ENCODE assay signal across 8 mouse cellular contexts in the genomic region with DNA sequence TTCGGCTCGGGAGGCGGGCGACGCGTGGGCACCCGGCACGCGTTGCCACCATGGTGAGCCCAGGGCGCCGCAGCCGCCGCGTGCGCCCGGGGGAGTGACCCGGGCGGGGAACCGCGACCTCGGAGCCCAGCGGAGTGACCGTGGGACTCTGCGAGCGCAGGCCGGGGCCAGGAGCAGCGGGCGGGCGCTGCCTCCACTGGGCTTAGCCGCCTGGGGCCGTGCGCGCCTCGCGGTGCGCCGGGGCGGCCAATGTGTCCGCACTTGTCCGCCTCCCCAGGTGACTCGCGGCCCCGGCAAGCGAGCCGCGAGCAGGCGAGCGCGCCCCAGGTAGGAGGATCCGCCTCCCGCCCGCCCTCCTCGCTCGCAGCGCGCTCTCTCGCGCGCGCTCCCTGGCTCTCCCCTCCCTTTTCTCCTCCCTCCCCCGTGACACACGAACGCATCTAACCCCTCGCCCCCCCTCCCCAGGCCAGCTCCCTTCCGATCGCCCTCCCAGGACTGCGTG. TPM values are rescaled to one million over a fixed set of nuclear protein-coding genes. Genes with fewer than 3 reads are reported as not detected.
DNase-seq lines count a peak whose midpoint lies in the region; ATAC-seq lines count a peak whose summit lies in the region.

No protein-coding gene starts in this region.

- H3K27me3 ChIP-seq in heart, embryonic 10.5 days (ENCODE audit: insufficient read depth, poor library complexity, severe bottlenecking) = peaks cover 95% of the 10 kb centered on the region
- peaks cover 54% of the 10 kb centered on the region for H3K27me3 ChIP-seq in hindbrain, embryonic 15.5 days
- H3K27me3 ChIP-seq in midbrain, embryonic 10.5 days (ENCODE audit: low read depth, poor library complexity, severe bottlenecking) = peaks cover 98% of the 10 kb centered on the region

- H3K9ac ChIP-seq in hindbrain, embryonic 15.5 days = peak overlapping the region; percentile 62

- H3K27ac ChIP-seq in heart, embryonic 10.5 days = no peak overlapping the region; the same call in 1 of the 2 replicates
- peak overlapping the region; percentile 50 for H3K27ac ChIP-seq in hindbrain, embryonic 15.5 days (replicated peaks)
- peak overlapping the region; percentile 86 for H3K27ac ChIP-seq in midbrain, embryonic 10.5 days (replicated peaks)

- H3K36me3 ChIP-seq in heart, embryonic 10.5 days = no peaks in the 10 kb centered on the region
- no peaks in the 10 kb centered on the region for H3K36me3 ChIP-seq in hindbrain, embryonic 15.5 days
- H3K36me3 ChIP-seq in midbrain, embryonic 10.5 days = no peaks in the 10 kb centered on the region

- H3K4me3 ChIP-seq in heart, embryonic 10.5 days = peak overlapping the region; percentile 63
- H3K4me3 ChIP-seq in hindbrain, embryonic 15.5 days = peak overlapping the region; percentile 70
- H3K4me3 ChIP-seq in midbrain, embryonic 10.5 days = peak overlapping the region; percentile 69

- peak overlapping the region; percentile 98 for H3K4me2 ChIP-seq in hindbrain, embryonic 15.5 days

- ATAC-seq in hindbrain, embryonic 15.5 days (ENCODE audit: low FRiP score, low read depth) = no peak

- intact Hi-C loops in heart, postnatal 36 days (cut with DNase I) = loop anchor here (5.0 kb wide), 2 partner anchors 194 to 429 kb away; no protein-coding TSS in a partner anchor
- intact Hi-C loops in left cerebral cortex, postnatal 36 days (cut with DNase I) = loop anchor here (5.0 kb wide), 4 partner anchors 84 to 429 kb away; no protein-coding TSS in a partner anchor

- DNase-seq in heart, embryonic 10.5 days (ENCODE audit: low spot score) = no peak
- no peak for DNase-seq in heart, postnatal 36 days
- DNase-seq in R1 (ENCODE audit: low read depth, low spot score) = peak; percentile 53
- DNase-seq in midbrain, embryonic 10.5 days (ENCODE audit: low spot score) = no peak
- DNase-seq in left cerebral cortex, postnatal 36 days (ENCODE audit: low spot score in 2 of 2) = no peak
- no peak for DNase-seq in gastrocnemius, adult 8-10 months (ENCODE audit: low spot score in 2 of 2)
- no peak for DNase-seq in layer of hippocampus, adult 8-10 months (ENCODE audit: low spot score in 2 of 2)

- H3K9me3 ChIP-seq in heart, embryonic 10.5 days = no peaks in the 10 kb centered on the region
- no peaks in the 10 kb centered on the region for H3K9me3 ChIP-seq in hindbrain, embryonic 15.5 days
- H3K9me3 ChIP-seq in midbrain, embryonic 10.5 days (replicated peaks) = no peaks in the 10 kb centered on the region

- WGBS in heart, embryonic 10.5 days = under 1% methylated on average over 51 of the region's 67 CpGs
- WGBS in hindbrain, embryonic 15.5 days = under 1% methylated on average over 60 of the region's 67 CpGs
- under 1% methylated on average over 62 of the region's 67 CpGs for WGBS in midbrain, embryonic 10.5 days

- H3K4me1 ChIP-seq in heart, embryonic 10.5 days = peaks cover 45% of the 10 kb centered on the region
- H3K4me1 ChIP-seq in hindbrain, embryonic 15.5 days (replicated peaks) = peaks cover 53% of the 10 kb centered on the region
- H3K4me1 ChIP-seq in midbrain, embryonic 10.5 days = peaks cover 71% of the 10 kb centered on the region

RNA-seq across cellular contexts. Expression of a gene that starts 0.7 kb away (rescaled TPM):
- 0.97 and 4.3 TPM in 2 replicates for polyA plus RNA-seq in heart, embryonic 10.5 days (2016; fragmentation: Nextera tagmentation; extraction: Ambion mirVana)
- under 1 TPM; 0.11 to 0.25 TPM for total RNA-seq in heart, postnatal 36 days (2021)
- polyA plus RNA-seq in hindbrain, embryonic 15.5 days (2015; fragmentation: Nextera tagmentation; extraction: Ambion mirVana) = 28.8 and 42.8 TPM in 2 replicates
- polyA plus RNA-seq in midbrain, embryonic 10.5 days (2016; fragmentation: Nextera tagmentation; extraction: Ambion mirVana) = 54.8 and 56.5 TPM in 2 replicates
- 10 to 100 TPM; 34.0 to 35.9 TPM for total RNA-seq in left cerebral cortex, postnatal 36 days (2021)
- under 1 TPM in 1 of 4 experiments, not detected in 3; 0.19 TPM for total RNA-seq in gastrocnemius, adult 8-10 months (2022)
- total RNA-seq in layer of hippocampus, adult 8-10 months (2022) = 10 to 100 TPM; 45.9 to 52.4 (median 49.1) TPM

Comparison
In these comparisons a context has a peak if more than half of its experiments do, and no peak if none do; other contexts are left out.
1. RNA of a gene that starts 0.7 kb away (total RNA-seq): 45.9 to 52.4 TPM in layer of hippocampus, adult 8-10 months and 34.0 to 35.9 TPM in left cerebral cortex, postnatal 36 days; 0.11 to 0.25 TPM in heart, postnatal 36 days and 0.19 TPM in gastrocnemius, adult 8-10 months; every median in the first group is over 10 times any median in the second.
2. Peak in every context shown above with its lines, with median percentiles within 50 percentile points of each other: H3K4me3 ChIP-seq.